Mouse (Mus musculus) lung, postnatal 0 days (tissue): ENCODE data around the gene Fitm2. TPM values are rescaled to one million over a fixed set of nuclear protein-coding genes. Genes with fewer than 3 reads are reported as not detected.
A peak's percentile ranks its signal among the peaks of the same experiment; 100 is the strongest.

Experiments used
- ATAC-seq: fragments of 200-750 bp; cut with Nextera tagmentation; 2 replicates; pipeline ENCODE4 v1.8.0; 2017; ENCODE audit warnings: moderate library complexity
- DNase-seq: peaks from one replicate; pipeline ENCODE4 v3.0.0-alpha.2; 2016; ENCODE audit warnings: low spot score
- H3K27ac ChIP-seq: fragments of 300-500 bp; sonication (generic); 2 replicates; pipeline ENCODE4 v1.5.1; 2014; ENCODE audit warnings: antibody characterized with exemption, mild to moderate bottlenecking, low read length, mixed read lengths
- H3K27me3 ChIP-seq: fragments of 300-500 bp; sonication (generic); replicated peaks from 2 replicates; pipeline ENCODE4 v1.6.1; 2014; ENCODE audit warnings: low read length, mixed read lengths; ENCODE audit not compliant: insufficient read depth
- H3K36me3 ChIP-seq: fragments of 300-500 bp; sonication (generic); 2 replicates; pipeline ENCODE4 v1.6.1; 2014; ENCODE audit warnings: low read length, mixed read lengths; ENCODE audit not compliant: insufficient read depth
- H3K4me1 ChIP-seq: fragments of 300-500 bp; sonication (generic); 2 replicates; pipeline ENCODE4 v1.6.1; 2014; ENCODE audit warnings: antibody characterized with exemption, low read depth, low read length, mixed read lengths; ENCODE audit not compliant: insufficient read depth
- H3K4me2 ChIP-seq: fragments of 300-500 bp; sonication (generic); replicated peaks from 2 replicates; pipeline ENCODE4 v1.6.1; 2014; ENCODE audit warnings: low read depth, mild to moderate bottlenecking, low read length, moderate library complexity, mixed read lengths
- H3K4me3 ChIP-seq: fragments of 300-500 bp; sonication (generic); 2 replicates; pipeline ENCODE4 v1.5.1; 2014; ENCODE audit warnings: low read depth, low read length
- H3K9ac ChIP-seq: fragments of 300-500 bp; sonication (generic); replicated peaks from 2 replicates; pipeline ENCODE4 v1.6.1; 2014; ENCODE audit warnings: low read depth, mild to moderate bottlenecking
- H3K9me3 ChIP-seq: fragments of 300-500 bp; sonication (generic); 2 replicates; pipeline ENCODE4 v1.6.1; 2016; ENCODE audit warnings: low read length, mixed read lengths
- CTCF ChIP-seq: IDR thresholded peaks from 2 replicates; pipeline ENCODE4 v1.5.1; 2016; ENCODE audit warnings: antibody characterized with exemption, mild to moderate bottlenecking
- EP300 ChIP-seq: IDR thresholded peaks from 2 replicates; pipeline ENCODE4 v1.6.1; 2016; ENCODE audit warnings: antibody characterized with exemption, mild to moderate bottlenecking, control low read depth
- WGBS: fragments of 180-500 bp; shearing (Covaris S2); extraction: QIAGEN DNeasy Blood & Tissue Kit; methylation state at CpG from one replicate; pipeline ENCODE4 v1.1.7; 2014; 5-methylcytosine and 5-hydroxymethylcytosine counted together
- polyA plus RNA-seq: library from polyadenylated mRNA; unstranded; fragments of >200 nt; fragmentation: Nextera tagmentation; extraction: Ambion mirVana; gene quantifications from 2 replicates; pipeline ENCODE4 v1.2.1, GENCODE M21; 2015

Gene Fitm2
- polyA plus RNA-seq, result 18.6 and 22.5 TPM in 2 replicates

DNA sequence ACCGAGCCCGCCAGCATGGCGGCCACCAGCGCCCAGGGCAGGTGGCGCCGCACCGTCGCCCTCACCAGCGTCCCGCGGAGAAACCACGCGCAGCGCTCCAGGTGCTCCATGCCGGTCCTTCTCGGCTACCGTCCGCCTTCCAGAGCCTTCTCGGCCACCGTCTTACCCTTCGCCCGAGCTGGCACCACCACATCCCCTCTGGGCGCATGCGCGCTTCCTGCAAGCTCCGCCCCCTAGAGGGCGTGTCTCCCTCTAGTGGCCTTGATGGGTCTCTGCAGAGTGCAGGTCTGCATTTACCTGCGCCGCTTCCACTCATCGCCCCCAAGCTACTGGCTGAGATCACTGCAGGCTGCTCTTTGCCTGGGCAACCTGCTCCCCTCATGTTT, at the start of gene Fitm2:
Fitm2 (minus strand) TSS at position 164 of the 386 bp plus-strand sequence.
- no peaks in the 10 kb centered on the region for H3K9me3 ChIP-seq
- H3K4me1 ChIP-seq, result peaks cover 3% of the 10 kb centered on the region; the same call in 1 of the 2 replicates
- peak within 1 kb of the TSS; percentile 57 for H3K4me3 ChIP-seq
- TF ChIP-seq CTCF (peak; percentile 100), EP300 (no peak)
- DNase-seq (peak; percentile 96), ATAC-seq (peak; percentile 94)
- WGBS, result 2% methylated on average over 23 of the region's 30 CpGs
- no peaks in the 10 kb centered on the region for H3K27me3 ChIP-seq
- peaks cover 6% of the 10 kb centered on the region; the same call in 1 of the 2 replicates for H3K36me3 ChIP-seq
- H3K9ac ChIP-seq, result peak within 1 kb of the TSS; percentile 74
- H3K4me2 ChIP-seq, result peak within 1 kb of the TSS; percentile 75
- H3K27ac ChIP-seq, result peak within 1 kb of the TSS; percentile 87

GRCm38 (mm10) chr2:163506300-163507004, 34.0 kb upstream of the Fitm2 start, which contains the start of gene Hnf4a:
TSS of gene Hnf4a (plus strand) at chr2:163506808.
- DNase-seq, result no peak
- no peak for ATAC-seq
- 69% methylated on average over 10 of the region's 10 CpGs for WGBS

GRCm38 (mm10) chr2:163503191-163503590, 30.8 kb upstream of the Fitm2 start:
- H3K27ac ChIP-seq, result no peak overlapping the region
- DNase-seq, result no peak

More at GRCm38 (mm10) chr2:163506300-163507004, 34.0 kb upstream of the Fitm2 start, which contains the start of gene Hnf4a:
- H3K27me3 ChIP-seq, result no peaks in the 10 kb centered on the region
- no peak within 1 kb of the TSS for H3K4me2 ChIP-seq
- H3K4me3 ChIP-seq, result no peak within 1 kb of the TSS
- H3K9ac ChIP-seq, result no peak within 1 kb of the TSS
- no peak for TF ChIP-seq EP300
- TF ChIP-seq CTCF, result no peak
- H3K27ac ChIP-seq, result no peak within 1 kb of the TSS
- no peaks in the 10 kb centered on the region for H3K4me1 ChIP-seq
- no peaks in the 10 kb centered on the region for H3K9me3 ChIP-seq
- H3K36me3 ChIP-seq, result no peaks in the 10 kb centered on the region

DNA sequence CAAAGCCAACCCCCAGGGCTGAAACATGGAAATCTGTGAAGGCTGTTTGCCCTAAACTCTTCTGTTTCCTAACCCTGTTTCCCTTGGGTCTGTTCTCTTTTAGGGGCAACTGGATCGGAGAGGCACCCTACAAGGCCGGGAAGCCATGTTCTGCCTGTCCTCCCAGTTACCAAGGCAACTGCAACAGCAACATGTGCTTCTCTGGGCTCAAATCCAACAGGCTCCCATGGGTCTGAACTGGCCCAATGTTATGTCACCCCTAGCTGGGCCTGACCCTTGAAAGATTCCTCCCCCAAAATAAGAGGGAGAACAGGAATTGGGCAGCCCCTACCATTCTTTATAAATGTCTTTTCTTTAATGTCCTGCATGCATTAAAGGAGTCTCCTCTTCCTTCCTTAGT, 29.8 kb upstream of the Fitm2 start:
- no peak for DNase-seq
- Histone ChIP-seq H3K4me3 (no peak overlapping the region), H3K27ac (no peak overlapping the region), H3K27me3 (no peaks in the 10 kb centered on the region), H3K36me3 (no peaks in the 10 kb centered on the region), H3K4me2 (no peak overlapping the region), H3K9ac (no peak overlapping the region), H3K9me3 (no peaks in the 10 kb centered on the region), H3K4me1 (no peaks in the 10 kb centered on the region)
- TF ChIP-seq CTCF, result no peak
- no peak for TF ChIP-seq EP300
- 64% methylated on average over 2 of the region's 2 CpGs for WGBS
- ATAC-seq, result no peak

More at GRCm38 (mm10) chr2:163503191-163503590, 30.8 kb upstream of the Fitm2 start:
- no peak for ATAC-seq
- H3K9me3 ChIP-seq, result no peaks in the 10 kb centered on the region
- 69% methylated on average over 7 of the region's 7 CpGs for WGBS
- H3K4me1 ChIP-seq, result no peaks in the 10 kb centered on the region
- no peaks in the 10 kb centered on the region for H3K36me3 ChIP-seq
- no peak overlapping the region for H3K4me3 ChIP-seq
- no peak overlapping the region for H3K4me2 ChIP-seq
- no peaks in the 10 kb centered on the region for H3K27me3 ChIP-seq
- TF ChIP-seq EP300 (no peak), CTCF (no peak)
- no peak overlapping the region for H3K9ac ChIP-seq

DNA sequence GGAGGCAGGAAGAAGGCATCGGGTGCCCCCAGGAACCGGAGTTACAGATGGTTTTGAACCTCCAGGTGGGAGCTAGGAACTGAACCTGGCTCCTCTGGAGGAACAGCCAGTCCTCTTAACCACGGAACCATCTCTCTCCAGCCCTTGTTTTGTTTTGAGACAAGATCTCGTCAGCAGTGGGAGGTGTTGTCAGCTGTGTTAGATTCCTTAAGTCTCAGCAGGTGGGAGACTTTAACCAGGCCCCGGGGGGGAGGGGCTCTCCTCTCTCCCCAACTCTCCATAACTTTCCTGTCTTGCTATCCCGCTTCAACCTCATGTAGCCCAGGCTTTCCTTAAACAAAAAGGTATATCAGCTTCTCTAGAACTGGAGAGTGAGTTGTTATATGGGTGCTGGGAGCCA, 22.0 kb upstream of the Fitm2 start:
- H3K4me1 ChIP-seq, result no peaks in the 10 kb centered on the region
- H3K9me3 ChIP-seq, result no peaks in the 10 kb centered on the region
- DNase-seq (no peak), ATAC-seq (no peak)
- TF ChIP-seq CTCF, result no peak
- TF ChIP-seq EP300, result no peak
- 20% methylated on average over 6 of the region's 6 CpGs for WGBS
- no peak overlapping the region for H3K9ac ChIP-seq
- no peak overlapping the region for H3K4me2 ChIP-seq
- no peak overlapping the region for H3K4me3 ChIP-seq
- no peaks in the 10 kb centered on the region for H3K27me3 ChIP-seq
- no peaks in the 10 kb centered on the region for H3K36me3 ChIP-seq
- H3K27ac ChIP-seq, result no peak overlapping the region

DNA sequence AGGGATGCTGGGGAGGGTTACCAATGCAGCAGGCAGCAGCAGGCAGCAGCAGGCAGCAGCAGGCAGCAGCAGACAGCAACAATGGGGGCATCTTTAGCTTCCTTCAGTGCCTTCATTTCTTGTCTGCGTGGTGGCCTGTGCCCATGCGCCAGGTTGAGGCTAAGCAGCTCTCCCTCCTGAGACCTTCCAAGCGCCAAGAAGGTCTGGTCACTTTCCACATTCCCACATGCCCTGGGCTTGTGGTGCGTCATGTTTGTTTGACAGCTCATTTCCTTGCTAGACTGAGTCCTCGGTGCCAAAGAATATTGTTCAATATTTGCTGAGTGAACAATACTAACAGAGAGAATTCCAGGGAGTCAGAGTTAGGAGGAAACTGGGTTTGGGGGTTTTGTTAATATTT, 21.5 kb upstream of the Fitm2 start:
- H3K4me2 ChIP-seq, result no peak overlapping the region
- no peak for TF ChIP-seq CTCF
- no peak for TF ChIP-seq EP300
- ATAC-seq (peak; percentile 72), DNase-seq (peak; percentile 74)
- WGBS, result 9% methylated on average over 5 of the region's 5 CpGs
- no peak overlapping the region for H3K4me3 ChIP-seq
- no peak overlapping the region for H3K27ac ChIP-seq
- H3K9me3 ChIP-seq, result no peaks in the 10 kb centered on the region
- H3K9ac ChIP-seq, result no peak overlapping the region
- no peaks in the 10 kb centered on the region for H3K36me3 ChIP-seq
- no peaks in the 10 kb centered on the region for H3K27me3 ChIP-seq
- H3K4me1 ChIP-seq, result no peaks in the 10 kb centered on the region
